Mouse (Mus musculus) heart, adult 18-20 months (tissue): Measurements from ENCODE around the gene Akr1b10. TPM values are rescaled to one million over a fixed set of nuclear protein-coding genes. Genes with fewer than 3 reads are reported as not detected.

Experiments
- total RNA-seq, 2 experiments: library from RNA; stranded (reverse); gene quantifications; 2 replicates each; pipeline ENCODE4 v1.2.3; 2021

Gene Akr1b10
- total RNA-seq, 2 experiments from 2014 or later: 60.9 to 62.9 TPM

Other genes starting within 250 kb of the Akr1b10 start
- gene Slc35b4, start 207.1 kb upstream of the Akr1b10 start, total RNA-seq: 1 to 10 TPM; 7.9 to 8.0 TPM
- gene Akr1b3, start 66.7 kb upstream of the Akr1b10 start, total RNA-seq: 100 to 1,000 TPM; 275 to 331 TPM
- 1 to 10 TPM; 3.1 to 5.0 TPM for gene Akr1b8, start 30.1 kb upstream of the Akr1b10 start, total RNA-seq
- gene Akr1b7, start 28.1 kb downstream of the Akr1b10 start, total RNA-seq: not detected
- gene Bpgm, start 92.0 kb downstream of the Akr1b10 start, total RNA-seq: 10 to 100 TPM; 43.9 to 47.8 TPM
- gene Cald1, start 214.3 kb downstream of the Akr1b10 start, total RNA-seq: 10 to 100 TPM; 48.0 to 48.9 TPM